Mouse (Mus musculus): ENCODE results near the gene Cldn22. TPM values are rescaled to one million over a fixed set of nuclear protein-coding genes. Genes with fewer than 3 reads are reported as not detected.

Cldn22 gene
- polyA plus RNA-seq (2016; fragmentation: Nextera tagmentation; extraction: Ambion mirVana), result not detected in 2 replicates

DNA sequence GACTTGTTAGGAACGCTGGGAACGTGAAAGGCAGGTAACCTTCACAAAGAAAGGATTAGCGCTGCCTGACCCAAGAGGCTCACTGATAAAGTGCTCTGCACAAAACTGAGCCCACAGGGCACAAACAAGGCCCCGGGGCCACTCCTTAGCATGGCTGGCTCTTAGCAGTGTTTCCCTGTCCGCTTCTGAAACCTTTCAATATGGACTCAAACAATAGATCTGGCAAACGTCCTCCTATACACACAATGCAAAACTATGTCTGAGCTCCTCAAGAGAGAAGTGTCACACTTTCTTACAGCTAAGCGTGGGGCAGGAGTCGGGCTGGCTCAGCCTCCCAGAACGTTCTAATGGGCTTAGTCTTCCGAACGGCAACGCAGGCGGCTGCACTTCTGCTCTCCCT lies at the start of gene Cldn22:
Gene Cldn22 (plus strand): TSS at position 301 of the 400 bp plus-strand sequence.
- peaks cover 14% of the 10 kb centered on the region for H3K36me3 ChIP-seq
- no peak for DNase-seq (ENCODE audit: low spot score)
- H3K27ac ChIP-seq, result no peak within 1 kb of the TSS
- no peak within 1 kb of the TSS for H3K4me3 ChIP-seq
- H3K4me1 ChIP-seq, result peaks cover 10% of the 10 kb centered on the region
- no peaks in the 10 kb centered on the region for H3K27me3 ChIP-seq (ENCODE audit: insufficient read depth, poor library complexity, severe bottlenecking)
- 78% methylated on average over 13 of the region's 13 CpGs for WGBS
- no peaks in the 10 kb centered on the region for H3K9me3 ChIP-seq

- Histone ChIP-seq H3K4me3 (no peak overlapping the region), H3K4me1 (no peaks in the 10 kb centered on the region), H3K9me3 (no peaks in the 10 kb centered on the region), H3K36me3 (no peaks in the 10 kb centered on the region), H3K27me3 (ENCODE audit: insufficient read depth, poor library complexity, severe bottlenecking) (no peaks in the 10 kb centered on the region), H3K27ac (no peak overlapping the region)
- no peak for DNase-seq (ENCODE audit: low spot score)
- WGBS, result 89% methylated on average over 7 of the region's 7 CpGs
Observed at GRCm38 (mm10) chr8:47777415-47777814, 46.9 kb upstream of the Cldn22 start.

DNA sequence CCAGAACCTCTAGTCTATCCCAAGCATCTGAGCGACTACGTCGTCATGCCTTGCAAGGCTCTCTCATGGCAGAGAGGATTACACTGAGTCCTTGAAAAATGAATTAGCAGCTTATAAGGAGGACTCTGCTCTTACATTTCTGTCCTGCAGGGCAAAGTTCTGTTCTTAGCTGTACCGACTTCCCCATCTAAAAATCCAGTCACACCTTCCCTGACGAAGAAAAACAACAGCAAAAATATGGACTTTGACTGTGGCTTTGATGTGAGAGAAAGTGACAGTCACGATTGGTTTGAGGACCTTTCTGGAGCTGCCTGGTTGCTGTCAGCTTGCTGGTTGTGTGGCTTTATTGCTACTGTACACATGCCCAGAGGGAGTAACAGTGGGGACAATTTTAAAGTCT lies 44.7 kb upstream of the Cldn22 start:
- H3K27me3 ChIP-seq (ENCODE audit: insufficient read depth, poor library complexity, severe bottlenecking), result no peaks in the 10 kb centered on the region
- H3K4me1 ChIP-seq, result no peaks in the 10 kb centered on the region
- no peaks in the 10 kb centered on the region for H3K36me3 ChIP-seq
- no peak overlapping the region for H3K4me3 ChIP-seq
- no peak for DNase-seq (ENCODE audit: low spot score)
- H3K9me3 ChIP-seq, result no peaks in the 10 kb centered on the region
- 75% methylated on average over 6 of the region's 6 CpGs for WGBS
- H3K27ac ChIP-seq, result no peak overlapping the region

GRCm38 (mm10) chr8:47781881-47782280 lies 42.4 kb upstream of the Cldn22 start:
- no peaks in the 10 kb centered on the region for H3K36me3 ChIP-seq
- H3K27me3 ChIP-seq (ENCODE audit: insufficient read depth, poor library complexity, severe bottlenecking), result no peaks in the 10 kb centered on the region
- 88% methylated on average over 4 of the region's 4 CpGs for WGBS
- no peaks in the 10 kb centered on the region for H3K9me3 ChIP-seq
- H3K4me3 ChIP-seq, result no peak overlapping the region
- H3K27ac ChIP-seq, result no peak overlapping the region
- no peak for DNase-seq (ENCODE audit: low spot score)
- H3K4me1 ChIP-seq, result no peaks in the 10 kb centered on the region

GRCm38 (mm10) chr8:47783544-47783943 lies 40.7 kb upstream of the Cldn22 start:
- H3K27me3 ChIP-seq (ENCODE audit: insufficient read depth, poor library complexity, severe bottlenecking), result no peaks in the 10 kb centered on the region
- DNase-seq (ENCODE audit: low spot score), result no peak
- no peaks in the 10 kb centered on the region for H3K9me3 ChIP-seq
- H3K36me3 ChIP-seq, result no peaks in the 10 kb centered on the region
- no peak overlapping the region for H3K4me3 ChIP-seq
- WGBS, result 84% methylated on average over 2 of the region's 2 CpGs
- no peak overlapping the region for H3K27ac ChIP-seq
- H3K4me1 ChIP-seq, result 0 out of 2 replicates have a peak, but pooled peaks cover 6% of the 10 kb centered on the region

GRCm38 (mm10) chr8:47783944-47784343 lies 40.3 kb upstream of the Cldn22 start:
- DNase-seq (ENCODE audit: low spot score), result no peak
- H3K9me3 ChIP-seq, result no peaks in the 10 kb centered on the region

DNA sequence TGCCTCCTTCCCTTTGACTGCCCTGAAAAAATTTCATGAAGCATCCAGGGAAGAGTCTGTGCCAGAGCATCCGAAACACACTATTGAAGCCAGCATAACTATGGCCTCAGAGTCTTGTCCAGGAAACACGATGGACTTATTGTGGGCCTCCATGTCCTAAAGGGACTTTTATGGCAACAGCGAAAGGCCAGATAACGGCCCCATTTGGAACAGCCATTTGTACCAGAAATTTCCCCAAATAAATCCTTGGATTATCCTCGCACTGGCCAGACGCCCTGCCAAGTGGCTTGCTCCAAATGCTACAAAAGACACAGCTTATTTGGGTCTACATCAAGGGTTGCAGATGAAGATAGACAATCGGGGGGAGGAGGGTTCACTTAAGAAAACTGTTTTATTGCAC lies 39.8 kb upstream of the Cldn22 start:
- Histone ChIP-seq H3K9me3 (no peaks in the 10 kb centered on the region), H3K4me3 (no peak overlapping the region), H3K36me3 (no peaks in the 10 kb centered on the region), H3K27me3 (ENCODE audit: insufficient read depth, poor library complexity, severe bottlenecking) (no peaks in the 10 kb centered on the region), H3K27ac (no peak overlapping the region), H3K4me1 (0 out of 2 replicates have a peak, but pooled peaks cover 6% of the 10 kb centered on the region)
- 82% methylated on average over 7 of the region's 7 CpGs for WGBS
- no peak for DNase-seq (ENCODE audit: low spot score)

More at GRCm38 (mm10) chr8:47783944-47784343, 40.3 kb upstream of the Cldn22 start:
- Histone ChIP-seq H3K4me3 (no peak overlapping the region), H3K36me3 (no peaks in the 10 kb centered on the region), H3K4me1 (0 out of 2 replicates have a peak, but pooled peaks cover 6% of the 10 kb centered on the region), H3K27ac (no peak overlapping the region), H3K27me3 (ENCODE audit: insufficient read depth, poor library complexity, severe bottlenecking) (no peaks in the 10 kb centered on the region)
- WGBS, result 88% methylated on average over 6 of the region's 6 CpGs

- H3K9me3 ChIP-seq, result no peaks in the 10 kb centered on the region
- H3K27me3 ChIP-seq (ENCODE audit: insufficient read depth, poor library complexity, severe bottlenecking), result no peaks in the 10 kb centered on the region
- no peak overlapping the region for H3K4me3 ChIP-seq
- 90% methylated on average over 15 of the region's 15 CpGs for WGBS
- DNase-seq (ENCODE audit: low spot score), result no peak
- 0 out of 2 replicates have a peak, but pooled peaks cover 6% of the 10 kb centered on the region for H3K4me1 ChIP-seq
- H3K27ac ChIP-seq, result no peak overlapping the region
- H3K36me3 ChIP-seq, result no peaks in the 10 kb centered on the region
Observed at GRCm38 (mm10) chr8:47786323-47786722, 38.0 kb upstream of the Cldn22 start.

DNA sequence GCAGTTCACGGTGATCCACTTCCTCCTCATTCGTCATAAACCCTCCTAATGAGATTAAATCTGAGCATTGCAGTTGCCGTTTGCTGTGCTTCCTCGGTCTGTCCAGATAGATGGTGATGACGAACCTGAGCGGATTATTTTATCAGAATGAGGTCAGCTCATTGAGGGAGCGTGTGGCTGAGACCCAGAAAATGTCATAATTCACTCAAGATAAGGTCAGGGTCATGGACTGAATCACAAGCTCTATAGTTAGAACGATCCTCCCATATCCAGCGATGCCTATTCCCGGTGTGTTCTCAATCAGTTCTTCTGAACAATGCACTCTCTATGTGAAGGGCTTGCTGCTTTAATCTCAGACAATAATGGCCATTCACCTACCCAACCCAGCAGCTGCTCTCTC lies 36.6 kb upstream of the Cldn22 start:
- H3K4me3 ChIP-seq, result no peak overlapping the region
- DNase-seq (ENCODE audit: low spot score), result no peak
- WGBS, result 64% methylated on average over 10 of the region's 10 CpGs

GRCm38 (mm10) chr8:47791986-47792385 lies 32.3 kb upstream of the Cldn22 start:
- no peak overlapping the region for H3K4me3 ChIP-seq
- H3K27me3 ChIP-seq (ENCODE audit: insufficient read depth, poor library complexity, severe bottlenecking), result no peaks in the 10 kb centered on the region
- no peaks in the 10 kb centered on the region for H3K9me3 ChIP-seq
- 0 out of 2 replicates have a peak, but pooled peaks cover 6% of the 10 kb centered on the region for H3K4me1 ChIP-seq
- no peak for DNase-seq (ENCODE audit: low spot score)
- no peak overlapping the region for H3K27ac ChIP-seq
- WGBS, result 81% methylated on average over 9 of the region's 9 CpGs
- no peaks in the 10 kb centered on the region for H3K36me3 ChIP-seq

More for the DNA sequence above, 36.6 kb upstream of the Cldn22 start:
- Histone ChIP-seq H3K4me1 (0 out of 2 replicates have a peak, but pooled peaks cover 6% of the 10 kb centered on the region), H3K9me3 (no peaks in the 10 kb centered on the region), H3K27ac (no peak overlapping the region), H3K36me3 (no peaks in the 10 kb centered on the region), H3K27me3 (ENCODE audit: insufficient read depth, poor library complexity, severe bottlenecking) (no peaks in the 10 kb centered on the region)

- no peaks in the 10 kb centered on the region for H3K4me1 ChIP-seq
- H3K27ac ChIP-seq, result no peak overlapping the region
- 65% methylated on average over 6 of the region's 6 CpGs for WGBS
- no peaks in the 10 kb centered on the region for H3K27me3 ChIP-seq (ENCODE audit: insufficient read depth, poor library complexity, severe bottlenecking)
- no peaks in the 10 kb centered on the region for H3K9me3 ChIP-seq
- no peaks in the 10 kb centered on the region for H3K36me3 ChIP-seq
- no peak for DNase-seq (ENCODE audit: low spot score)
- H3K4me3 ChIP-seq, result no peak overlapping the region
Observed at GRCm38 (mm10) chr8:47799438-47799837, 24.8 kb upstream of the Cldn22 start.

DNA sequence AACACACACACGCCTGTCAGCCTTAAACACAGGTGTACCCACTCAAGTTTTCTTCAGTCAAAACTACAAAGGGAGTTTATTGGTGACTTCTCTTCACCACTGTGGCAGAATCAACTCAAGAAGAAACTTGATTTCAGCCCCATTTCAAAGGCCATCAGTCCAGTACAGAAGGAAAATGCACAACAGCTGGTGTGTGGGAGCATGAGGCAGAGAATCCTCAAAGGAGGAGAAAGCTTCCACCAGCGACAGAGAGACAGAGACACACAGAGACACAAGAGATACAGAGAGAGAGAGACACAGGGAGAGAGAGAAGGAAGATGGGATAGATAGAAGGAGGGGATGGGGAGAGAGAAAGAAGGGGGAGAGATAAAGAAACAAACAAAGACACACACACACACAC lies 21.9 kb upstream of the Cldn22 start:
- H3K36me3 ChIP-seq, result no peaks in the 10 kb centered on the region
- no peaks in the 10 kb centered on the region for H3K9me3 ChIP-seq
- DNase-seq (ENCODE audit: low spot score), result no peak
- 71% methylated on average over 2 of the region's 2 CpGs for WGBS
- H3K4me3 ChIP-seq, result no peak overlapping the region
- H3K4me1 ChIP-seq, result peaks cover 3% of the 10 kb centered on the region; the same call in 1 of the 2 replicates
- H3K27ac ChIP-seq, result no peak overlapping the region
- no peaks in the 10 kb centered on the region for H3K27me3 ChIP-seq (ENCODE audit: insufficient read depth, poor library complexity, severe bottlenecking)

DNA sequence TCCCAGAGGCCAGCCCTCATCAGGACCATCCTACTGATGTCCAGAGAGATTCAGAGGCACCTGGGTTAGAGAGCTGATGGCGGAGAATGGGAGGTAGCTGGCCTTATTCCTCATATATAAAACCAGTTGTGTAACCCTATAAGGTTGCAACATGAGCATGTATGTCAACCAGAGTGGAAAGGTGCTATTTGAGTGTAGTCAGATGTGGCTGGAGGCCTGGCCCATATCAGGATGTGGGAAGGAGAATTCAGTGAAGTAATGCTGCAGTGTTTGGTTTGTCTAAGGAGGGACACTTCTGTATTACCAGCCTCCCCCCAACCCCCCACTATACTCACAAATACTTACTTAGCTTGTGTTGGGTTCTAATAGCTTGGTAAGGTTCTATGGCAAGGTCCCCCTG lies 20.0 kb upstream of the Cldn22 start:
- Histone ChIP-seq H3K4me1 (peaks cover 3% of the 10 kb centered on the region; the same call in 1 of the 2 replicates), H3K4me3 (no peak overlapping the region), H3K36me3 (no peaks in the 10 kb centered on the region), H3K27me3 (ENCODE audit: insufficient read depth, poor library complexity, severe bottlenecking) (no peaks in the 10 kb centered on the region), H3K27ac (no peak overlapping the region), H3K9me3 (no peaks in the 10 kb centered on the region)
- 76% methylated on average over 1 of the region's 1 CpGs for WGBS
- DNase-seq (ENCODE audit: low spot score), result no peak
